Mouse (Mus musculus): ENCODE measurements around the gene Slfn5. TPM values are rescaled to one million over a fixed set of nuclear protein-coding genes. Genes with fewer than 3 reads are reported as not detected.
"Not testable (repeated sequence)": the region's sequence is repeated elsewhere in the genome, so short reads cannot be mapped to it uniquely, and the experiment has no call there.

Gene Slfn5
- polyA plus RNA-seq, 1 experiment from 2014 or later = 0.85 TPM

DNA sequence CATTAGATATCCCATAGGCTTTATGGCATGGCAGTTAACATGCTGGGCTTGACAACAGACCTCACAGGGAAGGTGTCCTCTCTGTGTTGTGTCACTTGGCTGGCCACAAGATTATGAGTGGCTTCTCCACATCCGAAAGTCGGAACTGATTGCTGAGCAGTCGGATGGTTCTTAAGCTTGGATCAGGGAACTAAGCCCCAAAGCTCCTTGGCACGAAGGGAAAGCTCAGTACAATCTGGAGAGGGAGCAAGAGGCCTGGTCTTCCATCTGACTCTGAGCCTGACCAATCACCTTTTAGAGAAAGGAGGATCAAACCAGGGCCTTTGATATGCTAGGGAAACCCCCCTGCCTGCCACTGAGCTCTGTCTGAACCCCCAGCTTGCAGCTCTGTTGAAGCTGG is 29.5 kb upstream of the Slfn5 start:
- Histone ChIP-seq H3K4me1 (no peaks in the 10 kb centered on the region), H3K9ac (replicated peaks) (no peak overlapping the region), H3K4me3 (no peak overlapping the region), H3K27ac (replicated peaks) (no peak overlapping the region), H3K4me2 (replicated peaks) (no peak overlapping the region), H3K9me3 (no peaks in the 10 kb centered on the region), H3K27me3 (0 out of 2 replicates have a peak, but pooled peaks cover 4% of the 10 kb centered on the region), H3K36me3 (no peaks in the 10 kb centered on the region)
- WGBS = 75% methylated on average over 4 of the region's 4 CpGs
- no peak for ATAC-seq (replicated peaks)

DNA sequence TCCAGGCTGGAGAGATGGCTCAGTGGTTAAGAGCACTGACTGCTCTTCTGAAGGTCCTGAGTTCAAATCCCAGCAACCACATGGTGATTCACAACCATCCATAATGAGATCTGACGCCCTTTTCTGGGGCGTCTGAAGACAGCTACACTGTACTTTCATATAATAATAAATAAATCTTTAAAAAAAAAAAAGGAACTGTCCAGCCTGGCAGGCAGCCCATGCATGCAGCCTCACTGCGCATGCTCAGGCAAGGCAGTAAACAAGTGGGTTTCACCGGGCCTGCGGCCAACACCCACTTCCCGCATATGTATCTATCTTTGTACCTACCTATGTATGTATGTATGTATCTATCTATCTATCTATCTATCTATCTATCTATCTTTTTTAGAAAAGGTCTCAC is 27.2 kb upstream of the Slfn5 start:
- not testable (repeated sequence) for H3K9ac ChIP-seq (replicated peaks); H3K4me2 ChIP-seq (replicated peaks); H3K9me3 ChIP-seq; H3K4me1 ChIP-seq; H3K4me3 ChIP-seq; ATAC-seq (replicated peaks); H3K27ac ChIP-seq (replicated peaks); H3K36me3 ChIP-seq
- WGBS = 85% methylated on average over 6 of the region's 6 CpGs
- peaks cover 12% of the 10 kb centered on the region for H3K27me3 ChIP-seq

DNA sequence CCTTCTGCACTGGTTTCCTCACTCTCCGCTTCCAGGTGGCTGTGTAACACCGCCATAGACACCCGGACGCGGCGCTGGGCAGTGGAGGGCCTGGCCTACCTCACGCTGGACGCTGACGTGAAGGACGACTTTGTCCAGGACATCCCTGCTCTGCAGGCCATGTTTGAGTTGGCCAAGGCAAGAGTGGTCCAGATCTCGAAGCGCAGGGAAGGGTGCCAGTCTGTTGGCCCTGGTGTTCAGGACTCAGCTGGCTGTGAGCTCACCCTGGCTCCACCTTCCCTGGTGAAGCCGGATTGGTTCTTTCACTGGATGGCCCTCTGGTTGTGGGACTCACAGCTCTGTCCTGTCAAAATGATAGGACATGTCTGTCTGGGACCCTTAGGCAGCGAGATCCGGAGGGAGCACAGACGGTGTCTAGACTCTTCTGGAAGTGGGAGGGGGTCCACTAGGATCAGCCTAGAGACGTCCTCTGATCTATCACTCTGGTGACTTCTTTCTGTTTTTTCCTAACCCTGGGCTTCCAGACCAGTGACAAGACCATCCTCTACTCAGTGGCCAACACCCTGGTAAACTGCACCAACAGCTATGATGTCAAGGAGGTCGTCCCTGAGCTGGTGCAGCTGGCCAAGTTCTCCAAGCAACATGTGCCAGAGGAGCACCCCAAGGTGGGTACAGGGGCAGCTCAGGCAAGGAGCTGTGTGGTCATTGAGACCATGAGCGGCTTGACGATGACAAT is 22.1 kb upstream of the Slfn5 start:
- 27% methylated on average over 20 of the region's 20 CpGs for WGBS
- no peak for ATAC-seq (replicated peaks)
- H3K4me3 ChIP-seq = no peak overlapping the region
- H3K27ac ChIP-seq (replicated peaks) = no peak overlapping the region
- no peaks in the 10 kb centered on the region for H3K36me3 ChIP-seq
- H3K4me2 ChIP-seq (replicated peaks) = no peak overlapping the region
- no peak overlapping the region for H3K9ac ChIP-seq (replicated peaks)
- H3K4me1 ChIP-seq = peaks cover 10% of the 10 kb centered on the region
- H3K27me3 ChIP-seq = peaks cover 32% of the 10 kb centered on the region
- H3K9me3 ChIP-seq = no peaks in the 10 kb centered on the region

GRCm38 (mm10) chr11:82929633-82929950 is 21.6 kb upstream of the Slfn5 start:
- H3K4me3 ChIP-seq = peak overlapping the region; percentile 51; the same call in 1 of the 2 replicates
- no peak overlapping the region for H3K9ac ChIP-seq (replicated peaks)
- no peak for ATAC-seq (replicated peaks)
- peaks cover 10% of the 10 kb centered on the region for H3K4me1 ChIP-seq
- H3K36me3 ChIP-seq = no peaks in the 10 kb centered on the region
- H3K27me3 ChIP-seq = peaks cover 37% of the 10 kb centered on the region
- no peak overlapping the region for H3K27ac ChIP-seq (replicated peaks)
- no peaks in the 10 kb centered on the region for H3K9me3 ChIP-seq
- WGBS = 56% methylated on average over 3 of the region's 3 CpGs
- peak overlapping the region; percentile 98; the same call in 1 of the 2 replicates for H3K4me2 ChIP-seq (replicated peaks)

DNA sequence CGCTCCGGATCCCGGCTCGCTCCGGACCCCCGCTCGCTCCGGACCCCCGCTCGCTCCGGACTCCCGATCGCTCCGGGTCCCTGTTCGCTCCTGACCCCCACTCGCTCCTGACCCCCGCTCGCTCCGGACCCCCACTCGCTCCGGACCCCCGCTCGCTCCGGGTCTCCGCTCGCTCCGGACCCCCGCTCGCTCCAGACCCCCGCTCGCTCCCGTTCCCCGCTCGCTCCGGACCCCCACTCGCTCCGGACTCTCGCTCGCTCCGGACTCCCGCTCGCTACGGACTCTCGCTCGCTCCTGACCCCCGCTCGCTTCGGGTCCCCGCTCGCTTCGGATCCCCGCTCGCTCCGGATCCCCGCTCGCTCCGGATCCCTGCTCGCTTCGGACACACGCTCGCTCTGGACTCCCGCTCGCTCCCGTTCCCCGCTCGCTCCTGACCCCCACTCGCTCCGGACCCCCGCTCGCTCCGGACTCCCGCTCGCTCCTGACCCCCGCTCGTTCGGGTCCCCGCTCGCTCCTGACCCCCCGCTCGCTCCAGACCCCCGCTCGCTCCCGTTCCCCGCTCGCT is 20.7 kb upstream of the Slfn5 start:
- H3K9ac ChIP-seq (replicated peaks); H3K36me3 ChIP-seq; H3K27ac ChIP-seq (replicated peaks); ATAC-seq (replicated peaks); H3K4me1 ChIP-seq; H3K9me3 ChIP-seq: not testable (repeated sequence)
- Histone ChIP-seq H3K27me3 (peaks cover 42% of the 10 kb centered on the region), H3K4me2 (replicated peaks) (peak overlapping the region; percentile 98), H3K4me3 (peak overlapping the region; percentile 51)
- WGBS = under 1% methylated on average over 76 of the region's 85 CpGs

DNA sequence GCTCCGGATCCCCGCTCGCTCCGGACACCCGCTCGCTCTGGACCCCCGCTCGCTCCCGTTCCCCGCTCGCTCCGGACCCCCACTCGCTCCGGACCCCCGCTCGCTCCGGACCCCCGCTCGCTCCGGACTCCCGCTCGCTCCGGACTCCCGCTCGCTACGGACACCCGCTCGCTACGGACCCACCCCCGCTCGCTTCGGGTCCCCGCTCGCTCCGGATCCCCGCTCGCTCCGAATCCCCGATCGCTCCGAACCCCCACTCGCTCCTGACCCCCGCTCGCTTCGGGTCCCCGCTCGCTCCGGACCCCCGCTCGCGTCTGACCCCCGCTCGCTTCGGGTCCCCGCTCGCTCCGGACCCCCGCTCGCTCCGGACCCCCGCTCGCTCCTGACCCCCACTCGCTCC is 20.0 kb upstream of the Slfn5 start:
- not testable (repeated sequence) for ATAC-seq (replicated peaks); H3K4me1 ChIP-seq; H3K27ac ChIP-seq (replicated peaks); H3K9me3 ChIP-seq; H3K36me3 ChIP-seq
- WGBS = 1% methylated on average over 62 of the region's 63 CpGs
- peaks cover 45% of the 10 kb centered on the region for H3K27me3 ChIP-seq
- peak overlapping the region; percentile 51 for H3K4me3 ChIP-seq
- H3K4me2 ChIP-seq (replicated peaks) = peak overlapping the region; percentile 98
- H3K9ac ChIP-seq (replicated peaks) = peak overlapping the region; percentile 32; the same call in 1 of the 2 replicates

DNA sequence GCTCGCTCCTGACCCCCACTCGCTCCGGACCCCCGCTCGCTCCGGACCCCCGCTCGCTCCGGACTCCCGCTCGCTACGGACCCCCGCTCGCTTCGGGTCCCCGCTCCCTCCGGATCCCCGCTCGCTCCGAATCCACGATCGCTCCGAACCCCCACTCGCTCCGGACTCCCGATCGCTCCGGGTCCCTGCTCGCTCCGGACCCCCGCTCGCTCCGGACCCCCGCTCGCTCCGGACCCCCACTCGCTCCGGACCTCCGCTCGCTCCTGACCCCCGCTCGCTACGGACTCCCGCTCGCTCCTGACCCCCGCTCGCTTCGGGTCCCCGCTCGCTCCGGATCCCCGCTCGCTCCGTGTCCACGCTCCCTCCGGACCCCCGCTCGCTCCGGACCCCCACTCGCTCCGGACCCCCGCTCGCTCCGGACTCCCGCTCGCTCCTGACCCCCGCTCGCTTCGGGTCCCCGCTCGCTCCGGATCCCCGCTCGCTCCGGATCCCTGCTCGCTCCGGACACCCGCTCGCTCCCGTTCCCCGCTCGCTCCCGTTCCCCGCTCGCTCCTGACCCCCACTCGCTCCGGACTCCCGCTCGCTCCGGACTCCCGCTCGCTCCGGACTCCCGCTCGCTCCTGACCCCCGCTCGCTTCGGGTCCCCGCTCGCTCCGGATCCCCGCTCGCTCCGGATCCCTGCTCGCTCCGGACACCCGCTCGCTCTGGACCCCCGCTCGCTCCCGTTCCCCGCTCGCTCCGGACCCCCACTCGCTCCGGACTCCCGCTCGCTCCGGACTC is 19.3 kb upstream of the Slfn5 start:
- peak overlapping the region; percentile 51 for H3K4me3 ChIP-seq
- H3K4me2 ChIP-seq (replicated peaks) = peak overlapping the region; percentile 98
- WGBS = 1% methylated on average over 119 of the region's 119 CpGs
- H3K4me1 ChIP-seq; H3K27ac ChIP-seq (replicated peaks); ATAC-seq (replicated peaks); H3K36me3 ChIP-seq; H3K9me3 ChIP-seq: not testable (repeated sequence)
- peak overlapping the region; percentile 40 for H3K9ac ChIP-seq (replicated peaks)
- H3K27me3 ChIP-seq = peaks cover 49% of the 10 kb centered on the region

GRCm38 (mm10) chr11:82933186-82933585 is 18.0 kb upstream of the Slfn5 start:
- H3K36me3 ChIP-seq = no peaks in the 10 kb centered on the region
- no peak overlapping the region for H3K27ac ChIP-seq (replicated peaks)
- 0 out of 2 replicates have a peak overlapping the region, but pooled peaks have one; percentile 40 for H3K9ac ChIP-seq (replicated peaks)
- peaks cover 47% of the 10 kb centered on the region for H3K27me3 ChIP-seq
- WGBS = 2% methylated on average over 29 of the region's 29 CpGs
- no peak for ATAC-seq (replicated peaks)
- no peaks in the 10 kb centered on the region for H3K9me3 ChIP-seq
- H3K4me2 ChIP-seq (replicated peaks) = peak overlapping the region; percentile 98
- H3K4me3 ChIP-seq = peak overlapping the region; percentile 51
- peaks cover 10% of the 10 kb centered on the region for H3K4me1 ChIP-seq

DNA sequence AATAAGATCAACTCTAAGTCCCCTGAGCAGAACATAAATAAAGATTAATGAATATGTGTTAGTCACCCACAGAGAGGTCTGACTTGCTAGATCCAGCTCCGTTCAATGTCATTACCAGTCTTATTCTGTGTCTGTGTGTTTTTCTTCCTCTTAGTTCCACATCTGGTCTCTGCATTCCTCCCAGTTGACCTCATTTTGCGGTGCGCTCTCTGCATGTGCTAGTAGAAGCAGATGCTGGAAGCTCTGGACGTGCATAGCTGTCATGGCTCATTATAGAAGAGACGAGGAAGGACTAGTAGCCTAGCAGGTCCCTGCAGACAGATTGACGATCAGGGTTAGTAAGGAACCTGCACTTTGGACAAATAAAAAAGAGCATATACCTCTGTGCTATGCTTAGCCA is 7.8 kb upstream of the Slfn5 start:
- Histone ChIP-seq H3K27me3 (no peaks in the 10 kb centered on the region), H3K9ac (replicated peaks) (no peak overlapping the region), H3K36me3 (no peaks in the 10 kb centered on the region), H3K9me3 (no peaks in the 10 kb centered on the region), H3K27ac (replicated peaks) (no peak overlapping the region), H3K4me3 (no peak overlapping the region), H3K4me2 (replicated peaks) (no peak overlapping the region), H3K4me1 (no peaks in the 10 kb centered on the region)
- ATAC-seq (replicated peaks) = no peak
- 86% methylated on average over 6 of the region's 6 CpGs for WGBS

DNA sequence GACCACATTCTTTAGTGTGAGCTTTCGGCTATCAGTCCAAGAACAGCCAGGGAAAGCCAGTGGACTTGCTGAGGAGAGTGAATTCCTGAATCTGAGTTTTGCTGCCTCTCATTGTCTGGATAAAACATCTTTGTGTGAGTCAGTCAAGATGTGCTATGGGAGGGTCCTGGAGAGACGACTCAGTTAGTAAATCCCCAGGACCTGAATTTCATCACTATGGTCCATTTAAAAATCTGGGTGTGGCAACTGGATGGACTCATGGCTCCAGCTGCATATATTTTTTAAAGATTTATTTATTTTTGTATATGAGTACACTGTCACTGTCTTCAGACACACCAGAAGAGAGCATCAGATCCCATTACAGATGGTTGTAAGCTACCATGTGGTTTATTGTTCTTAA is 5.5 kb upstream of the Slfn5 start:
- Histone ChIP-seq H3K9me3 (no peaks in the 10 kb centered on the region), H3K4me2 (replicated peaks) (no peak overlapping the region), H3K27me3 (peaks cover 9% of the 10 kb centered on the region), H3K27ac (replicated peaks) (no peak overlapping the region), H3K9ac (replicated peaks) (no peak overlapping the region), H3K36me3 (no peaks in the 10 kb centered on the region), H3K4me1 (no peaks in the 10 kb centered on the region), H3K4me3 (no peak overlapping the region)
- WGBS = 67% methylated on average over 2 of the region's 2 CpGs
- no peak for ATAC-seq (replicated peaks)

DNA sequence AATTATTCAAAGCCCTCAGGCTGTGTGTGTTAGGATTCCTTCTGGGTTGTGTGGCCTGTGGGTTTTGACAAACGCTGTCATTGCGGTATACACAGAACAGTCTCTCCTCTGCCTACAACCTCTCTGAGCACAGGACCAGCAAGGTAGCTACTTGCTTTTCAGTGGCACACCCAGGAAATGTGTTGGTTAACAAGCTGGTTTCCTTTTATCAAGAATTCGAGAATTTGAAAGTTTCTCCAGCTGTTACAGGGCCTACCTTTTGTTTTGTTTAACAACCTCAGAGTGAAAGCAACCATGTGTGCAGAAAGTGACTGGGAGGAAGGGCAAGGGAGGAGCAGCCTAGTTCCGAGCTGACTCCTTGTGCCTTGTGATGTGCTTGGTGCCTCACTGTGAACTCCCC is 3.7 kb upstream of the Slfn5 start:
- ATAC-seq (replicated peaks) = no peak
- H3K4me3 ChIP-seq = no peak overlapping the region
- no peaks in the 10 kb centered on the region for H3K9me3 ChIP-seq
- 46% methylated on average over 4 of the region's 4 CpGs for WGBS
- H3K9ac ChIP-seq (replicated peaks) = no peak overlapping the region
- 0 out of 2 replicates have a peak, but pooled peaks cover 3% of the 10 kb centered on the region for H3K4me1 ChIP-seq
- no peaks in the 10 kb centered on the region for H3K36me3 ChIP-seq
- peaks cover 25% of the 10 kb centered on the region for H3K27me3 ChIP-seq
- H3K4me2 ChIP-seq (replicated peaks) = no peak overlapping the region
- H3K27ac ChIP-seq (replicated peaks) = no peak overlapping the region

- H3K4me1 ChIP-seq = 0 out of 2 replicates have a peak, but pooled peaks cover 3% of the 10 kb centered on the region
- H3K9me3 ChIP-seq = no peaks in the 10 kb centered on the region
- no peaks in the 10 kb centered on the region for H3K36me3 ChIP-seq
- ATAC-seq (replicated peaks) = no peak
- no peak overlapping the region for H3K27ac ChIP-seq (replicated peaks)
- H3K4me2 ChIP-seq (replicated peaks) = no peak overlapping the region
- no peak overlapping the region for H3K9ac ChIP-seq (replicated peaks)
- peaks cover 41% of the 10 kb centered on the region for H3K27me3 ChIP-seq
- no peak overlapping the region for H3K4me3 ChIP-seq
- 91% methylated on average over 9 of the region's 9 CpGs for WGBS
These were observed 2.1 kb upstream of the Slfn5 start for GRCm38 (mm10) chr11:82949036-82949435.
